Mouse (Mus musculus) large intestine, adult 2 months (tissue): ENCODE data around the gene Rhox3e. TPM values are rescaled to one million over a fixed set of nuclear protein-coding genes. Genes with fewer than 3 reads are reported as not detected.
"Not testable (repeated sequence)": the region's sequence is repeated elsewhere in the genome, so short reads cannot be mapped to it uniquely, and the experiment has no call there.

Experiments
- DNase-seq: peaks from one replicate; pipeline ENCODE4 v3.0.0-alpha.2; 2012; ENCODE audit warnings: low read depth, low spot score
- WGBS: fragments of 180-500 bp; shearing (Covaris S2); methylation state at CpG from one replicate; pipeline ENCODE4 v1.1.7; 2018; 5-methylcytosine and 5-hydroxymethylcytosine counted together
- polyA plus RNA-seq: library from polyadenylated mRNA; depleted of rRNA; stranded (reverse); fragments of >200 nt; gene quantifications from 2 replicates; pipeline ENCODE4 v1.2.3, GENCODE M21; 2012; rRNA removed

Gene Rhox3e
- polyA plus RNA-seq = not detected in 2 replicates

DNA sequence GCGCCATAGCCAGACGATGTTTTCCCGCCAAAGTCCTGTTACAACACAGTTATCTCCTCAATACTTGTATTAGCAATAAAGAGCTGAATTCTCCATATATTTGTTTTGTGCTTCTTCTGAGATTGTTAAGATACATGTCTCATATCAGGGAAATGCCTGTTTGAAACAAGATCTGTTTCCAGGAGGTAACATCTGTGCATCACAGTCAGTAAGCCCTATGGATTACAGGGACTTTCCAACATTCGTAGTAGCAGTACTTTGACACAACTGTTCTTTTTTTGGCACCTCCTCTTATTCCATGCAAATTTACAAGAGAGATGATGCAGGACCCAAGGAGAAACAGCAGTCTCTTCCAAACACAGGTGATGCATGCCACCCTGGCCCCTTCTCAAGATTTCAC, at the start of gene Rhox3e:
Rhox3e (plus strand) TSS at position 301 of the 400 bp plus-strand sequence.
- not testable (repeated sequence) for DNase-seq
- no CpG with 5 or more reads among the region's 4 CpGs for WGBS

GRCm38 (mm10) chrX:37514059-37514458, 27.8 kb upstream of the Rhox3e start, which contains the start of gene Rhox4d:
Gene Rhox4d, plus strand, starts transcription at chrX:37514359.
- DNase-seq = not testable (repeated sequence)
- WGBS = 92% methylated on average over 16 of the region's 18 CpGs

DNA sequence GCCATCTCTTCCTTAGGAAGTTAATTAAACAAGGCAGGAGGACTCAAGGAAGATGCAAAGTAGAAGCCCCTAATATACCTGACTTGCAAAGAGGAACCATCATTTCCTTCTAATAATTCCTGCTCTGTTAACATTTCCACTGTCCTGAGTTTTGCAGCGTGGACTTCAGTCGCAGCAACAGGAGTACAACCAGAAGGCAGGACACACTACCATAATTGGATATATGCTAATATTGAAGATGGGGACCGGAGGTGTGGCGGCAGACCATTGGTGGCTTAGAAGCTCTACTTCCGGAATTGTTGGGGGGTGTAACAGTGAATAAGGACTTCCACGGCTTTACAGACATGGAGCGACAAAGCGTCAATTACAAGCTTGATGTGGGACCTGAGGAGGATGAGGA, 11.7 kb upstream of the Rhox3e start, which contains the start of gene Rhox2e:
Rhox2e (plus strand) TSS at position 301 of the 400 bp plus-strand sequence.
- not testable (repeated sequence) for DNase-seq
- 87% methylated on average over 2 of the region's 8 CpGs for WGBS

- DNase-seq = not testable (repeated sequence)
- WGBS = 98% methylated on average over 10 of the region's 18 CpGs
Measured at GRCm38 (mm10) chrX:37557112-37557511, 15.3 kb downstream of the Rhox3e start, which contains the start of gene Rhox4e. Gene Rhox4e, plus strand, starts transcription at chrX:37557412.

- WGBS = 89% methylated on average over 8 of the region's 8 CpGs
- not testable (repeated sequence) for DNase-seq
Measured at GRCm38 (mm10) chrX:37571105-37571504, 29.3 kb downstream of the Rhox3e start, which contains the start of gene Rhox2f. Gene Rhox2f, plus strand, starts transcription at chrX:37571405.

GRCm38 (mm10) chrX:37572638-37573037, 30.8 kb downstream of the Rhox3e start:
- DNase-seq = not testable (repeated sequence)
- WGBS = 71% methylated on average over 2 of the region's 2 CpGs

DNA sequence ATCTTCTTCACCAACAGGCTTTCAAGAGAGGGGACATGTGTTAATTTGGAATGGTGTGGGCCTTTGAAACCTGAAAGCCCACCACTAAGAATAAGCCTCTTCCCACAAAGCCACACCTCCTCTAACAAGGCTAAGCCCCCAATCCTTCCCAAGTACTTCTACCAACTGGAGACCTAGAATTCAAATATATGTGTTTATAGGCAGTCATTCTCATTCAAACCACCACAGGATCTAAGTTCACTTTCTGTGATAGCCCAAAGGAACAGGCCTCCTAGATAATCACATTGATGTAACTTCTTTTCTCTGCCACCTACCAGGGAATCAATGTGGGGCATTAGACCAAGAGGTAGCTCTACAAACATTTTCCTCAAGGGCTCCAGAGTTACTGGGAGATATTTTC, 38.9 kb downstream of the Rhox3e start, which contains the start of gene Rhox3f:
Rhox3f (plus strand) TSS at position 301 of the 400 bp plus-strand sequence.
- not testable (repeated sequence) for DNase-seq

Other genes starting within 250 kb of the Rhox3e start
- gene Rhox3a2, start 162.0 kb upstream of the Rhox3e start, polyA plus RNA-seq = not detected in 2 replicates
- gene Rhox4a2, start 151.2 kb upstream of the Rhox3e start, polyA plus RNA-seq = not detected in 2 replicates
- not detected in 2 replicates for gene Rhox2b, start 130.0 kb upstream of the Rhox3e start, polyA plus RNA-seq
- not detected in 2 replicates for gene Rhox4b, start 109.5 kb upstream of the Rhox3e start, polyA plus RNA-seq
- gene Rhox2c, start 88.3 kb upstream of the Rhox3e start, polyA plus RNA-seq = not detected in 2 replicates
- gene Rhox3c, start 83.4 kb upstream of the Rhox3e start, polyA plus RNA-seq = not detected in 2 replicates
- gene Rhox4c, start 61.7 kb upstream of the Rhox3e start, polyA plus RNA-seq = not detected in 2 replicates
- not detected in 2 replicates for gene Rhox2d, start 48.6 kb upstream of the Rhox3e start, polyA plus RNA-seq
- not detected in 2 replicates for gene Rhox4d, start 27.7 kb upstream of the Rhox3e start, polyA plus RNA-seq
- not detected in 2 replicates for gene Rhox2e, start 11.6 kb upstream of the Rhox3e start, polyA plus RNA-seq
- gene Rhox4e, start 15.4 kb downstream of the Rhox3e start, polyA plus RNA-seq = not detected in 2 replicates
- not detected in 2 replicates for gene Rhox2f, start 29.4 kb downstream of the Rhox3e start, polyA plus RNA-seq
- gene Rhox3f, start 39.0 kb downstream of the Rhox3e start, polyA plus RNA-seq = not detected in 2 replicates
- gene Rhox4f, start 65.7 kb downstream of the Rhox3e start, polyA plus RNA-seq = not detected in 2 replicates
- gene Rhox3g, start 86.6 kb downstream of the Rhox3e start, polyA plus RNA-seq = not detected in 2 replicates
- gene Rhox2g, start 101.5 kb downstream of the Rhox3e start, polyA plus RNA-seq = not detected in 2 replicates
- gene Rhox4g, start 109.3 kb downstream of the Rhox3e start, polyA plus RNA-seq = not detected in 2 replicates
- not detected in 2 replicates for gene Rhox3h, start 126.7 kb downstream of the Rhox3e start, polyA plus RNA-seq
- gene Rhox2h, start 131.3 kb downstream of the Rhox3e start, polyA plus RNA-seq = not detected in 2 replicates